Mouse (Mus musculus) hindbrain, embryonic 15.5 days (tissue): ENCODE results near the gene Tmem63b. TPM values are rescaled to one million over a fixed set of nuclear protein-coding genes. Genes with fewer than 3 reads are reported as not detected.

Experiments used
- ATAC-seq: fragments of 200-750 bp; cut with Nextera tagmentation; 2 replicates; pipeline ENCODE4 v1.8.0; 2017; ENCODE audit warnings: low read depth, moderate number of reproducible peaks, moderate TSS enrichment; ENCODE audit not compliant: low FRiP score
- H3K27ac ChIP-seq: fragments of 300-500 bp; sonication (generic); replicated peaks from 2 replicates; pipeline ENCODE4 v1.5.1; 2015; ENCODE audit warnings: mild to moderate bottlenecking, inconsistent platforms
- H3K27me3 ChIP-seq: fragments of 300-500 bp; sonication (generic); 2 replicates; pipeline ENCODE4 v1.6.1; 2015; ENCODE audit warnings: control low read depth, inconsistent platforms
- H3K36me3 ChIP-seq: fragments of 300-500 bp; sonication (generic); 2 replicates; pipeline ENCODE4 v1.6.1; 2015; ENCODE audit warnings: control low read depth, inconsistent platforms
- H3K4me1 ChIP-seq: fragments of 300-500 bp; sonication (generic); replicated peaks from 2 replicates; pipeline ENCODE4 v1.6.1; 2015; ENCODE audit warnings: control low read depth, inconsistent platforms
- H3K4me2 ChIP-seq: fragments of 300-500 bp; sonication (generic); 2 replicates; pipeline ENCODE4 v1.6.1; 2015; ENCODE audit warnings: moderate library complexity, mild to moderate bottlenecking, inconsistent platforms
- H3K4me3 ChIP-seq: fragments of 300-500 bp; sonication (generic); 2 replicates; pipeline ENCODE4 v1.5.1; 2015; ENCODE audit warnings: mild to moderate bottlenecking, inconsistent platforms
- H3K9ac ChIP-seq: fragments of 300-500 bp; sonication (generic); 2 replicates; pipeline ENCODE4 v1.6.1; 2015; ENCODE audit warnings: inconsistent platforms
- H3K9me3 ChIP-seq: fragments of 300-500 bp; sonication (generic); 2 replicates; pipeline ENCODE4 v1.6.1; 2016; ENCODE audit warnings: control low read depth, inconsistent platforms
- WGBS: fragments of 180-500 bp; shearing (Covaris S2); methylation state at CpG from one replicate; pipeline ENCODE4 v1.1.7; 2015; 5-methylcytosine and 5-hydroxymethylcytosine counted together
- polyA plus RNA-seq: library from polyadenylated mRNA; unstranded; fragments of >200 nt; fragmentation: Nextera tagmentation; extraction: Ambion mirVana; gene quantifications from 2 replicates; pipeline ENCODE4 v1.2.1, GENCODE M21; 2015

Tmem63b gene
- polyA plus RNA-seq, 1 experiment from 2014 or later: 155 TPM

GRCm38 (mm10) chr17:45701236-45701591 is 14.5 kb upstream of the Tmem63b start:
- Histone ChIP-seq H3K9me3 (no peaks in the 10 kb centered on the region), H3K4me1 (no peaks in the 10 kb centered on the region), H3K4me2 (no peak overlapping the region), H3K36me3 (peaks cover 13% of the 10 kb centered on the region; the same call in 1 of the 2 replicates), H3K4me3 (no peak overlapping the region), H3K27me3 (no peaks in the 10 kb centered on the region), H3K27ac (no peak overlapping the region), H3K9ac (no peak overlapping the region)
- ATAC-seq: no peak
- 73% methylated on average over 9 of the region's 9 CpGs for WGBS

GRCm38 (mm10) chr17:45700496-45701235 is 14.0 kb upstream of the Tmem63b start:
- no peak for ATAC-seq
- H3K27me3 ChIP-seq: no peaks in the 10 kb centered on the region
- H3K4me2 ChIP-seq: no peak overlapping the region
- no peak overlapping the region for H3K9ac ChIP-seq
- WGBS: 59% methylated on average over 10 of the region's 16 CpGs
- H3K36me3 ChIP-seq: peaks cover 13% of the 10 kb centered on the region; the same call in 1 of the 2 replicates
- H3K4me1 ChIP-seq: no peaks in the 10 kb centered on the region
- no peak overlapping the region for H3K4me3 ChIP-seq
- no peak overlapping the region for H3K27ac ChIP-seq
- H3K9me3 ChIP-seq: no peaks in the 10 kb centered on the region

- WGBS: 94% methylated on average over 3 of the region's 3 CpGs
- Histone ChIP-seq H3K4me1 (no peaks in the 10 kb centered on the region), H3K4me3 (no peak overlapping the region), H3K36me3 (peaks cover 13% of the 10 kb centered on the region; the same call in 1 of the 2 replicates), H3K27me3 (no peaks in the 10 kb centered on the region), H3K27ac (no peak overlapping the region), H3K9ac (no peak overlapping the region), H3K4me2 (no peak overlapping the region), H3K9me3 (no peaks in the 10 kb centered on the region)
- no peak for ATAC-seq
These were observed 12.5 kb upstream of the Tmem63b start for GRCm38 (mm10) chr17:45699039-45699740.

GRCm38 (mm10) chr17:45698368-45698767 is 11.7 kb upstream of the Tmem63b start:
- H3K9ac ChIP-seq: no peak overlapping the region
- H3K4me2 ChIP-seq: no peak overlapping the region
- no peaks in the 10 kb centered on the region for H3K4me1 ChIP-seq
- H3K4me3 ChIP-seq: no peak overlapping the region
- H3K27me3 ChIP-seq: no peaks in the 10 kb centered on the region
- no peak overlapping the region for H3K27ac ChIP-seq
- ATAC-seq: no peak
- 85% methylated on average over 6 of the region's 6 CpGs for WGBS
- H3K36me3 ChIP-seq: peaks cover 13% of the 10 kb centered on the region; the same call in 1 of the 2 replicates
- no peaks in the 10 kb centered on the region for H3K9me3 ChIP-seq

GRCm38 (mm10) chr17:45696981-45697380 is 10.3 kb upstream of the Tmem63b start:
- Histone ChIP-seq H3K4me2 (no peak overlapping the region), H3K4me1 (no peaks in the 10 kb centered on the region), H3K27me3 (no peaks in the 10 kb centered on the region), H3K9ac (no peak overlapping the region), H3K36me3 (peaks cover 13% of the 10 kb centered on the region; the same call in 1 of the 2 replicates), H3K9me3 (no peaks in the 10 kb centered on the region), H3K4me3 (no peak overlapping the region), H3K27ac (no peak overlapping the region)
- no peak for ATAC-seq
- 94% methylated on average over 9 of the region's 9 CpGs for WGBS

GRCm38 (mm10) chr17:45695227-45696120 is 8.8 kb upstream of the Tmem63b start:
- 77% methylated on average over 23 of the region's 23 CpGs for WGBS
- H3K36me3 ChIP-seq: peaks cover 13% of the 10 kb centered on the region; the same call in 1 of the 2 replicates
- no peak overlapping the region for H3K4me3 ChIP-seq
- no peaks in the 10 kb centered on the region for H3K4me1 ChIP-seq
- no peak overlapping the region for H3K4me2 ChIP-seq
- no peaks in the 10 kb centered on the region for H3K27me3 ChIP-seq
- no peaks in the 10 kb centered on the region for H3K9me3 ChIP-seq
- no peak overlapping the region for H3K27ac ChIP-seq
- no peak for ATAC-seq
- no peak overlapping the region for H3K9ac ChIP-seq

GRCm38 (mm10) chr17:45693812-45694565 is 7.3 kb upstream of the Tmem63b start:
- Histone ChIP-seq H3K27me3 (no peaks in the 10 kb centered on the region), H3K4me2 (no peak overlapping the region), H3K4me3 (no peak overlapping the region), H3K4me1 (no peaks in the 10 kb centered on the region), H3K9ac (no peak overlapping the region), H3K9me3 (no peaks in the 10 kb centered on the region), H3K36me3 (peaks cover 8% of the 10 kb centered on the region; the same call in 1 of the 2 replicates), H3K27ac (no peak overlapping the region)
- WGBS: 89% methylated on average over 18 of the region's 18 CpGs
- ATAC-seq: no peak

GRCm38 (mm10) chr17:45692159-45692558 is 5.5 kb upstream of the Tmem63b start:
- Histone ChIP-seq H3K9ac (no peak overlapping the region), H3K4me3 (no peak overlapping the region), H3K9me3 (no peaks in the 10 kb centered on the region), H3K36me3 (no peaks in the 10 kb centered on the region), H3K4me2 (no peak overlapping the region), H3K27me3 (no peaks in the 10 kb centered on the region), H3K27ac (no peak overlapping the region), H3K4me1 (peaks cover 8% of the 10 kb centered on the region)
- WGBS: 85% methylated on average over 5 of the region's 5 CpGs
- ATAC-seq: no peak

- peaks cover 13% of the 10 kb centered on the region for H3K4me1 ChIP-seq
- no peaks in the 10 kb centered on the region for H3K36me3 ChIP-seq
- no peak overlapping the region for H3K9ac ChIP-seq
- no peak for ATAC-seq
- H3K9me3 ChIP-seq: no peaks in the 10 kb centered on the region
- H3K4me2 ChIP-seq: no peak overlapping the region
- H3K27ac ChIP-seq: no peak overlapping the region
- no peak overlapping the region for H3K4me3 ChIP-seq
- WGBS: 92% methylated on average over 4 of the region's 4 CpGs
- H3K27me3 ChIP-seq: no peaks in the 10 kb centered on the region
These were observed 3.3 kb upstream of the Tmem63b start for GRCm38 (mm10) chr17:45690044-45690443.

- Histone ChIP-seq H3K4me1 (peaks cover 20% of the 10 kb centered on the region), H3K9ac (no peak overlapping the region), H3K27me3 (no peaks in the 10 kb centered on the region), H3K27ac (no peak overlapping the region), H3K36me3 (no peaks in the 10 kb centered on the region), H3K9me3 (no peaks in the 10 kb centered on the region), H3K4me2 (no peak overlapping the region), H3K4me3 (no peak overlapping the region)
- WGBS: 95% methylated on average over 9 of the region's 9 CpGs
- no peak for ATAC-seq
These were observed 2.4 kb upstream of the Tmem63b start for GRCm38 (mm10) chr17:45689120-45689519.

- H3K27ac ChIP-seq: peak within 1 kb of the TSS; percentile 93
- H3K9ac ChIP-seq: peak within 1 kb of the TSS; percentile 88
- H3K4me3 ChIP-seq: peak within 1 kb of the TSS; percentile 84
- H3K27me3 ChIP-seq: no peaks in the 10 kb centered on the region
- under 1% methylated on average over 39 of the region's 50 CpGs for WGBS
- ATAC-seq: peak; percentile 88
- peaks cover 30% of the 10 kb centered on the region for H3K4me1 ChIP-seq
- no peaks in the 10 kb centered on the region for H3K9me3 ChIP-seq
- H3K4me2 ChIP-seq: peak within 1 kb of the TSS; percentile 77
- H3K36me3 ChIP-seq: no peaks in the 10 kb centered on the region
These were observed 549 bp downstream of the Tmem63b start, which contains the start of gene Mrpl14 for GRCm38 (mm10) chr17:45686093-45686619. Gene Mrpl14, plus strand, starts transcription at chr17:45686322.
